Mouse (Mus musculus) cerebellum, adult 9-10 months (tissue): ENCODE measurements around the gene Mecr.
"Not testable (repeated sequence)": the region's sequence is repeated elsewhere in the genome, so short reads cannot be mapped to it uniquely, and the experiment has no call there.

Source experiments
- DNase-seq: peaks from one replicate; pipeline ENCODE4 v3.0.0; 2022

Mecr gene

GRCm38 (mm10) chr4:131843290-131843743, at the start of gene Mecr:
TSS of gene Mecr (plus strand) at chr4:131843470.
- DNase-seq, result peak; percentile 94

- no peak for DNase-seq
Measured at GRCm38 (mm10) chr4:131796312-131797080, 46.8 kb upstream of the Mecr start.

GRCm38 (mm10) chr4:131797483-131797882, 45.8 kb upstream of the Mecr start:
- DNase-seq, result no peak

- DNase-seq, result no peak
Measured at GRCm38 (mm10) chr4:131797920-131798319, 45.4 kb upstream of the Mecr start.

- DNase-seq, result no peak
Measured at GRCm38 (mm10) chr4:131798968-131799367, 44.3 kb upstream of the Mecr start.

GRCm38 (mm10) chr4:131803846-131804245, 39.4 kb upstream of the Mecr start:
- no peak for DNase-seq

GRCm38 (mm10) chr4:131804732-131805131, 38.5 kb upstream of the Mecr start:
- not testable (repeated sequence) for DNase-seq

GRCm38 (mm10) chr4:131805255-131805654, 38.0 kb upstream of the Mecr start:
- no peak for DNase-seq

GRCm38 (mm10) chr4:131812458-131812857, 30.8 kb upstream of the Mecr start:
- DNase-seq, result no peak

- no peak for DNase-seq
Measured at GRCm38 (mm10) chr4:131813798-131814197, 29.5 kb upstream of the Mecr start.

- no peak for DNase-seq
Measured at GRCm38 (mm10) chr4:131814869-131815268, 28.4 kb upstream of the Mecr start.

GRCm38 (mm10) chr4:131815774-131816173, 27.5 kb upstream of the Mecr start:
- DNase-seq, result no peak

- no peak for DNase-seq
Measured at GRCm38 (mm10) chr4:131818926-131819325, 24.3 kb upstream of the Mecr start.

GRCm38 (mm10) chr4:131821161-131821731, 22.0 kb upstream of the Mecr start:
- no peak for DNase-seq

- DNase-seq, result no peak
Measured at GRCm38 (mm10) chr4:131822583-131822982, 20.7 kb upstream of the Mecr start.

- no peak for DNase-seq
Measured at GRCm38 (mm10) chr4:131824939-131825338, 18.3 kb upstream of the Mecr start.

- no peak for DNase-seq
Measured at GRCm38 (mm10) chr4:131825830-131826229, 17.4 kb upstream of the Mecr start.

GRCm38 (mm10) chr4:131826905-131827304, 16.4 kb upstream of the Mecr start:
- DNase-seq, result no peak

GRCm38 (mm10) chr4:131829123-131829522, 14.1 kb upstream of the Mecr start:
- no peak for DNase-seq

- no peak for DNase-seq
Measured at GRCm38 (mm10) chr4:131831546-131832045, 11.7 kb upstream of the Mecr start.

- DNase-seq, result no peak
Measured at GRCm38 (mm10) chr4:131832759-131833407, 10.4 kb upstream of the Mecr start.

GRCm38 (mm10) chr4:131833971-131834609, 9.2 kb upstream of the Mecr start:
- DNase-seq, result no peak

GRCm38 (mm10) chr4:131836351-131836881, 6.9 kb upstream of the Mecr start:
- DNase-seq, result no peak
